Mouse (Mus musculus) ES-E14 (cell line): ENCODE data around the gene Ddx46.
"Not testable (repeated sequence)": the region's sequence is repeated elsewhere in the genome, so short reads cannot be mapped to it uniquely, and the experiment has no call there.

ENCODE experiments used
- CHD2 ChIP-seq: IDR thresholded peaks from 2 replicates; pipeline ENCODE4 v1.6.1; 2014; ENCODE audit warnings: mild to moderate bottlenecking, low read depth, low read length, inconsistent platforms
- MAFK ChIP-seq: IDR thresholded peaks from 2 replicates; pipeline ENCODE4 v1.6.1; 2014; ENCODE audit warnings: mild to moderate bottlenecking, low read depth, low read length, inconsistent platforms; ENCODE audit not compliant: insufficient read depth
- ZC3H11A ChIP-seq: IDR thresholded peaks from 2 replicates; pipeline ENCODE4 v1.6.1; 2012; ENCODE audit warnings: low read depth, mild to moderate bottlenecking, inconsistent platforms, low read length, borderline replicate concordance

DNA sequence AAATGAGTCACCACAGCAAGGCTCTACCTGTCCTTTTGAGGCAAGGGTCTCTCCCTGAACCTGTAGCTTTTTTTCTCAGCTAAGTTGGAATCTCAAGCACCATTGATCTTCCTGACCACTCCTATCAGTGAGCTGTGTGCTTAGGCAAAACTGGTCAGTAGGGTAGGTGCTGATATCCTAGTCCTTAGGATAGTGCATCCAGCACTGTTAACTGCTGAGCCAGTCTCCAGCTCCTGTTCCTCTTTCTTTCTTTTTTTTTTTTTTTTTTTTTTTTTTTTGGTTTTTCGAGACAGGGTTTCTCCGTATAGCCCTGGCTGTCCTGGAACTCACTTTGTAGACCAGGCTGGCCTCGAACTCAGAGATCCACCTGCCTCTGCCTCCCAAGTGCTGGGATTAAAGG is 61.2 kb downstream of the Ddx46 start:
- TF ChIP-seq ZC3H11A, MAFK, CHD2: not testable (repeated sequence)
